Mouse (Mus musculus) liver, postnatal 0 days (tissue): ENCODE measurements around the gene Olfr384.

ENCODE experiments used
- CTCF ChIP-seq: sonication (generic); IDR thresholded peaks from 2 replicates; pipeline ENCODE4 v1.5.1; 2016; ENCODE audit warnings: antibody characterized with exemption, low read depth
- EP300 ChIP-seq: IDR thresholded peaks from 2 replicates; pipeline ENCODE4 v1.6.1; 2016; ENCODE audit warnings: antibody characterized with exemption, low read depth, mild to moderate bottlenecking

DNA sequence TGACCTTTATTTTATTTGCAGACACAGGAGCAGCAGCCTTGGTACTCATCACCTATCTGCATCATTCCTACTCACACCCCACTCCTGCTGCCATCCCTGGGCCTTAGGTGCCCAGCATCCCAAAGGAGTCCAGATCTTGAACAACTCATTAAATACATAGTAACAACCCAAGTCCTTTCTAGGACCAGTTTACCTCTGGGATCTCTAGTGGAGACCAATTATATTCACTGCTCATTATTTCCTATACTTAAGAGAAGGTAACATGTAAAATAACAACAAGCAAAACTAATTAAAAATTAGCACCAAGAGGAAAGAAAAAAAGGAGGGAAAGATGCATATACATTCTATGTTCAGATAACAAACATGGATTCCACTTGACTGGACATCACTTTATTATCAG, 5.5 kb upstream of the Olfr384 start, which contains the start of gene Olfr385:
- TF ChIP-seq CTCF (no peak), EP300 (no peak)
